Mouse (Mus musculus) CD4-positive, CD25-positive, alpha-beta regulatory T cell (primary cell): ENCODE data around the gene Gm17027. TPM values are rescaled to one million over a fixed set of nuclear protein-coding genes. Genes with fewer than 3 reads are reported as not detected.

Experiments
- polyA plus RNA-seq: library from polyadenylated mRNA; unstranded; fragments of 100-300 nt; shearing (Covaris generic); gene quantifications from one replicate; pipeline ENCODE4 v1.2.1, GENCODE M21; 2017

Gene Gm17027
- polyA plus RNA-seq: not detected

DNA sequence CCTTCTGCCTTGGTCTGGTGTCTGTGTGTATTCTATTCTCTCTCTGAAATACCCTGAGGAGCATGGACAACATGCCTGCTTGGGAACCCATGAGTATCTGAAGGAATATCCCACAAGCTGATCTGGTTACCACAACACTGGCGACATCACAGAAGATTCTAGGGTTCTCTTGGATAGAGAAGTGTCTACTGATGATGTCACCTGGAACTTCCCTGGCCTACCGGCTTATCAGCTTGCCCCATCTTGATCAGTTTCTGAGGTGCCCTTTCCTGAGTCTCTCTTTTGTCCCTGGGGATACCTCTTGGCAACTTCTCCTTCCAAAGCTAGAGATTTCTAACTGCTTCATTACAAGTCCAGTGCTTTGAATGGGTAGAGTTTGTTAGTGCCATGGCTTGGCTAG, at the start of gene Gm17027:
Gene Gm17027, minus strand, starts transcription at position 101 of the 400 bp plus-strand sequence.

DNA sequence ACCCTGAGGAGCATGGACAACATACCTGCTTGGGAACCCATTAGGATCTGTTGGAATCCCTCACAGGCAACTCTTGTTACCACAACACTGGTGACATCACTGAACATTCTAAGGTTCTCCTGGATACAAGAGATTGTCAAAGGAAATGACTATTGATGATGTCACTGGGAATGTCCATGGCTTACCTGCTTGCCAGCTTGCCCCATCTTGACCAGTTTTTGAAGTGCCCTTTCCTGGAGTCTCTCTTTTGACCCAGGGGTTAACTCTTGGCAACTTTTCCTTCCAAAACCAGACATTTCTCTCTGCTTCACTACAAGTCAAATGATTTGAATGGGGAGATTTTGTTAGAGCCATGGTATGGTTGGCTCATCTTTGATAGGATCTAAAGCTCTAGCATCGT, 28.3 kb upstream of the Gm17027 start, which contains the start of gene Gm3573:
Gene Gm3573, minus strand, starts transcription at position 101 of the 400 bp plus-strand sequence.

DNA sequence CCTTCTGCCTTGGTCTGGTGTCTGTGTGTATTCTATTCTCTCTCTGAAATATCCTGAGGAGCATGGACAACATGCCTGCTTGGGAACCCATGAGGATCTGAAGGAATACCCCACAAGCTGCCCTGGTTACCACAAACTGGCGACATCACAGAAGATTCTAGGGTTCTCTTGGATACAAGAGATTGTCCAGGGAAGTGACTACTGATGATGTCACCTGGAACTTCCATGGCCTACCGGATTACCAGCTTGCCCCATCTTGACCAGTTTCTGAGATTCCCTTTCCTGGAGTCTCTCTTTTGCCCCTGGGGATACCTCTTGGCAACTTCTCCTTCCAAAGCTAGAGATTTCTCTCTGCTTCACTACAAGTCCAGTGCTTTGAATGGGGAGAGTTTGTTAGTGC, 45.2 kb downstream of the Gm17027 start, which contains the start of gene Gm7951:
Gene Gm7951, minus strand, starts transcription at position 101 of the 400 bp plus-strand sequence.

Other genes with a start within 250 kb of the Gm17027 start
- gene 1700049E17Rik1, start 237.7 kb downstream of the Gm17027 start, polyA plus RNA-seq: not detected
- gene 1700024B05Rik, start 218.6 kb downstream of the Gm17027 start, polyA plus RNA-seq: 0.12 TPM
- gene Gm6401, start 194.7 kb downstream of the Gm17027 start, polyA plus RNA-seq: not detected
- not detected for gene Gm3543, start 179.3 kb downstream of the Gm17027 start, polyA plus RNA-seq
- gene Gm7951, start 45.3 kb downstream of the Gm17027 start, polyA plus RNA-seq: not detected
- gene Gm3573, start 28.2 kb upstream of the Gm17027 start, polyA plus RNA-seq: not detected
- not detected for gene Gm17026, start 97.4 kb upstream of the Gm17027 start, polyA plus RNA-seq
- not detected for gene Gm9611, start 134.7 kb upstream of the Gm17027 start, polyA plus RNA-seq
- not detected for gene Gm7995, start 147.6 kb upstream of the Gm17027 start, polyA plus RNA-seq